Mouse (Mus musculus): ENCODE measurements at regions not wholly inside any gene's neighbourhood (a gene's known extent, or its start where the extent isn't known, plus 50 kb on each side); places are given as distances from the start of the nearest gene placed in this dataset.

DNA sequence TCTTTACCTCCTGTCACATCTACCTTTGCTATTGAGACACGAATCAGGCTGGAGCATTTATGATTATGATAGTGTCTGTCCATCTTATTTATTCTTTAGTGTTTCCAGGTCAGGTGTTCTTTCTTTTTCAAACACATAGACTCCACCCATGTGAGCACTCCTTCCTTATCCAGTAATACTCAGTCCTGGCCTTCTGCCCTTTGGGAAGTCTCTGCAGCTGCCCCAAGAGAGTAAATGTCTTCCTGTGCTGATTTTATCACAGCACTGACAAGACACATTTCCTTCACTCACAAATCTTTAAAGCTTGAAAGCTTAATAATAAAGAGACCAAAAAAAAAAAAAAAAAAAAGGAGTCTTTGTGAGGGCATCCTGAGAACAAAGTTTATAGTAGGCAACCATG lies 153.3 kb upstream of the Nampt start:
- TF ChIP-seq CTCF (IDR thresholded peaks at IDR 0.05; ENCODE audit: insufficient read depth, low read length) (no peak), POLR2A (IDR thresholded peaks at IDR 0.05; ENCODE audit: borderline replicate concordance, extremely low read depth, low read depth, low read length) (no peak)

Data from lung, adult 2 months (tissue).